Mouse (Mus musculus) thymus, postnatal 10 days (tissue): ENCODE data around the gene Taok1.
A peak's percentile ranks its signal among the peaks of the same experiment; 100 is the strongest.
"Not testable (repeated sequence)": the region's sequence is repeated elsewhere in the genome, so short reads cannot be mapped to it uniquely, and the experiment has no call there.

Experiments
- DNase-seq, 2 experiments: peaks; one replicate each; pipeline ENCODE4 v3.0.0; 2021; ENCODE audit warnings: low spot score in 2 of 2

The Taok1 gene

DNA sequence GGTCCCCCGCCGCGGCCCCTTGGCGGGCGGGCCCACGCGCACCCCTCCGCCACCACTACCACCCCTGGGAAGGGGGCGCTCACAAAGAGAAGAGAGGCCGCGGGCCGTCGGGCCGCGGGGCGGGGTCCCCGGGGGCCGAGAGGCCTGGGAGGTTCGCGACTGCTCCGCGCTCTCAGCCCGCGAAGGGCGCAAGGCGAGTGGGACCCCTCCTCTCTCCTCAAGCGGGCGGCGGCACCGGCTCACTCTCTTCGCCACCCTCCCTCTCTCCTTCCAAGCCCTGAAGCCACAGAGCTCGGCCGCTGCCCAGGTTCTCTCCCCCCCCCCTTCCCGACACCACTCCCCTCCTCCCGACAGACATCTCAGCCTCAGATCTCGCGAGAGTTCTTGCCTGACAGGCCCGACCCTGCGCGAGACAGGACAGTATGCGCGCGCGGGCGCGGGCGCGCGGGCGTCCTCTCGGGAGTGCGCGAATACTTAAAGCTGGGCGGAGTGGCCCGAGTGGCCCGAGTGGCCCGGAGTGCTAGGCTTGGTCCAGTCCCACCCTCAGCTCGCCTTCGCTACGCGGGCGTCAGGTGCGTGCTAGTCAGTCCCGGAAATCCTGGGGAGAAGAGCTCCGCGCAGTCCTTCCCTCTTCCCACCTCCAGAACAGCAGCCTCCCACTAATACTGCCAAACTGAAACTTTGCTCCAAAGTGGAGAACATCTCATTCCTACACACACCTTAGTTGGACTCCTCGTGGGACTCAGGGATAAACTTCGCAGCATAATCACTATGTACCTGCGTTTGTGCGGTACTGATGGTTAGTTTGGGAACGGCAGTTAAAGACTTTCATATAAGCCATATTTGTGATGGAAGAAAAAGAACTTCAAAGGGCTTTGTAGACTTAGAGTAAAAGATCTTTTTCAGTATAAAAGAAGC is at the start of gene Taok1:
Taok1 (minus strand) TSS at position 278 of the 918 bp plus-strand sequence.
- peak; percentile 95 to 98 for DNase-seq

DNA sequence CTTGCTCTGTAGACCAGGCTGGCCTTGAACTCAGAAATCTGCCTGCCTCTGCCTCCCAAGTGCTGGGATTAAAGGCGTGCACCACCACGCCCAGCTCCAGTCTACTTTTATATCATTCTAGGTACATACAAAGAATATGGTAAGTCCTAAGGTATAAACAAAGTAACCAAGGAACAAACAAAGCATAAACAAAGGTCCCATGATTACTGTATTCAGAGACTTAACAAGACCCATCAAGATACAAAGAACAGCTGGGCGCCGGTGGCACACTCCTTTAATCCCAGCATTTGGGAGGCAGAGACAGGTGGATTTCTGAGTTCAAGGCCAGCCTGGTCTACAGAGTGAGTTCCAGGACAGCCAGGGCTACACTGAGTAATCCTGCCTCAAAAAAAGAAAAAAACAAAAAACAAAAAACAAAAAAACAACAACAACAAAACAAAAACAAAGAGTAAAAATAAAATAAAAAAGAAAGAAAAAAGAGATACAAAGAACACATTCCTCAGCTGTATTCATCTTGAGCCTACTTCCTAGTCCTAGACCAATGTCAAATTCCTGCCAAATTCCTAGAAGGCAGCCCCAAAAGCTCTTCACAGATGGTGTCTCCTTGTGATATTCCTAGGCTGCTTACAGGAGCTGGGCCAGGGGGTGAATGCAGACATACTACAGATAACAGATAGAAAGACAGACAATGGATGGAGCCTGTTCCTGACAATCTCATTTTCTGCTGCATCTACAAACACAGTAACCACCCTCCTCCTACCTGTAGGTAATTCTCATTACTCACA is 46.0 kb upstream of the Taok1 start:
- DNase-seq = not testable (repeated sequence)

DNA sequence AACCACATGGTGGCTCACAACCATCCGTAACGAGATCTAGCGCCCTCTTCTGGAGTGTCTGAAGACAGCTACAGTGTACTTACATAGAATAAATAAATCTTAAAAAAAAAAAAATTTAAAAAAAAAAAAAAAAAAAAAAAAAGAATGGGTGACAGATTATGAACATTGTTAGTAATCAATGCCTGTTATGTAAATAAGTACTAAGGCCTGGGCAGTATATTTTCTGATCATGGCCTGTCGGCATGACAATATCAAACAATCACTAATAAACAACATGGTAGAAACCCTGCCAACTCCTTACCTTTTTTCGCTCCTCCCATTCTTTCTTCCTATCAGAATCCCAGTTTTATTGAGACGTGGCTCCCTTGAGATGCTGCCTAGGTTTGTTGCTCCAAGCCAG is 44.9 kb upstream of the Taok1 start:
- no peak for DNase-seq

DNA sequence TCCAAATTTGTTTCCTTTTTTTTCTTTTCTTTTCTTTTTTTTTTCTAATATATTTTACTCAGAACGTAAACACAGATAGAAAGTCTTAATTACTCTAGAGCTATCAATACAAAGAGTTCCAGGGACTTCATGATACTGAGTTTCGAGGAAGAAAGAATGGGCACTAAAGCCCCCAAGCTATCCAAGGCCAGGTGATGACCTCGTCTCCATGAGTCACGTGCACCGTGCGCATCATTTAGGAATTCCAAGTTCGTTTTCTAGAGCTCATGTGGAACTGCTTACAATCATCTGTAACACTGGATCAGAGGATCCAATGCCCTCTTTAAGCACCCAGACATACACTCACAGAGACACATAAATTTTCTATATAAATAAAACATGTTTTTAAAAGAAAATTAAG is 41.3 kb upstream of the Taok1 start:
- no peak for DNase-seq

DNA sequence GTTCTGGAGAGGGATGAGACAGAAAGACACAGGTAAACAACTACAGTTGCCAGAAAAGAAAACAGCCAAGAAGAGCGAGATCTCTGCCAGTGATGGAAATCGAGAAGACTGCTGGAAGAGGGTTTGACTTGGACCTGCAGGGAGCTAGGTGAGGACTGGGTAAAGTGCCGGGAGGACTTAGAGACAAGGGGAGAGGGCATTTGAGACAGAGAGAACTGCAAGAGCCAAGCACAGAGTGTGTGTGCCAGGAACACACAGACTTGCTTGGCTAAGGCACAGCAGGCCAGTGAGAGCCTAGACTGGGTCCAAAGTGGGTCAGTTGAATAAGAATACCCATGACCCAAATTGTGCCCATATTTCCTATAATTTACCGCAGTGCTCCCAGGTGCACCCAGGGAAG is 37.9 kb upstream of the Taok1 start:
- no peak for DNase-seq

DNA sequence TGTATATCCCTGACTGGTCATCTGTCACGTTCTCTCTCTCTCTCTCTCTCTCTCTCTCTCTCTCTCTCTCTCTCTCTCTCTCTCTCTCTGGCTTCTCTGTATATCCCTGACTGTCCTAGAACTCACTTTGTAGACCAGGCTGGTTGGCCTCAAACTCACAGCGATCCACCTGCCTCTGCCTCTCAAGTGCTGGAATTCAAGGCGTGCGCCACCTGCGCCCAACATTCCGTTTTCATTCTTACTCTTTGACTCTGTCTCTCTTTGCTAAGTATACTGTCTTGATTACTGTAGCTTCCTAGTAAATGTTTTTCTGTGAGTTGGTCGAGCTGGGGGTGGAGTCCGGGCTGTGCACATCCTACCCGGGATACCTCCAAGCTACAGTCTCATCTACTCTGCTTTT is 33.8 kb upstream of the Taok1 start:
- DNase-seq = no peak

DNA sequence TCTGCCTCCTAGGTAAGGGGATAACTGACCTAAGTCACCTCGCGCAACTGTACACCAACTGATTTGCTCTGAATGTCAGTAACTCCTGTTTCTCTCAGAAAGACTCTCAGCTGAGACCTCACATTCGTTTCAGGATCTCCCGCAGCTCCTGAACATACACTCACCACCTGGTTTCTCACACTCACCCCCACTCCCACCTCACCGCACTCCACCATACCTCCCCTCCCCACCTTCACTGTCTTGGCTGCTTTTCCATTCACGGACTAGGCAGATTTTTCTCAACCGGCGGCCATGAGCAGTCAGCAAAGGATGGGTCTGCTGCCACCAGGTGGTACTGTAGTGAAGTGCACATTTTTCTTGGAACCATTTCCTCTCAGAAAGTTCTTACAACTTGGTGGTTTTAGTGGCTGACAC is 22.6 kb upstream of the Taok1 start:
- peak; percentile 81 to 91 for DNase-seq

DNA sequence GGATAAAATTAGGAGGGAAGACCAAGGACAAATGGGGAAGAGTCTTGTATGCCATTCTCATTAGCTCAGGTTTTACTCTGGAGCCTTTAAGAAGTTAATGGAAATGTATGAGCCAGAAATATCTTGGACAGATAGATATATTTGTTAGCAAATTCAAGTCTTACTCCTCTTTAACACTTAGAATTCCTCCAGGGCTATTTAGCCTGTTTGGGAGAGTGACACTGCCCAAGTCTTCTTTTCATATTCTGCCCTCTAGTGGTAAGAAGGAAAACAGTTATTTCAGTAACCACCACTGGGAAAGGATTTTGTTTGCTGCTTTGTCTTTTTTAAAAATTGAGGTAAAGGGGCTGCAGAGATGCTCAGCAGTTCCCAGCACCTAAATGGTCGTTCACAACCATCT is 21.9 kb upstream of the Taok1 start:
- DNase-seq = peak in 1 of 2 experiments; percentile 17

DNA sequence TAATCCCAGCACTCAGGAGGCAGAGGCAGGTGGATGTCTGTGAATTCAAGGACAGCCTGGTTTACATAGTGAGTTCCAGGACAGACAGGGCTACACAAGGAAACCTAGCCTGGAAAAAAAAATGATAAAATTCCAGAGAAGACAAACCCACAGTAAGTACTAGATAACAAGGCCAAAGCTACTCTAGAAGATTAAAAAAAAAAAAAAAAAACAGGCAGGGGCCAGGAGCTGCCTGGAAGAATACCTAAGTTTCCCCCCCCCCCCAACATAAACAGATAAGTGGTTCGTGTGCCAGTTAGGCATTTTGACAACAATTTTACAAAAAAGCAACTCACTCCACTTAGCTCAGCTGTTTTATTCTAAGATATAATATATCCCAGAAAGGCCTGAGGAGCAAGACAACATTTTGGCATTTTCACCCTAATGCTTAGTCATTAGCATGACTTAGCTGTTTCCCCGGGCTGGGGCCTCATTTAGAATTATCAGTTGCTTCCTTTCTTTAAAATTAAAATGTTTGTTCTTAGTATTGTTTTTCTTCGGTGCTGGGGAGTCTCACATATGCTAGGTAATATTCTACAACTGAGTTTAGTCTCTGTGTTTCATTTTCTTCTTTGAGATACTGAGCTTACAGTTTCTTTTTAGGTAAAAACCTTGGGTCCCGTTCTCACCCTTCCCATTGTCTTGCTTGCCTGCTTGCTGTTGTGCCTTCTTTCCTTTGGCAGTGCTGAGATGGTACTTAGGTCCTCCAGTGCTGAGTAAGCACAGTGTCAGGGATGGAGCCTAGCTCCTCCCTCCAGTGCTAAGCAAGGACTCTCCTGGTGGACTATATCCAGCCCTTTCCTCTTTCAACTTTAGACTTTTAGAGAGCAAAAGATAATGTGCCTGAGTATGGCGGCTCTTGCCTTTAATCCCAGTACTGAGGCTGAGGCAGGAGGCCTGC is 19.3 kb upstream of the Taok1 start:
- no peak for DNase-seq

DNA sequence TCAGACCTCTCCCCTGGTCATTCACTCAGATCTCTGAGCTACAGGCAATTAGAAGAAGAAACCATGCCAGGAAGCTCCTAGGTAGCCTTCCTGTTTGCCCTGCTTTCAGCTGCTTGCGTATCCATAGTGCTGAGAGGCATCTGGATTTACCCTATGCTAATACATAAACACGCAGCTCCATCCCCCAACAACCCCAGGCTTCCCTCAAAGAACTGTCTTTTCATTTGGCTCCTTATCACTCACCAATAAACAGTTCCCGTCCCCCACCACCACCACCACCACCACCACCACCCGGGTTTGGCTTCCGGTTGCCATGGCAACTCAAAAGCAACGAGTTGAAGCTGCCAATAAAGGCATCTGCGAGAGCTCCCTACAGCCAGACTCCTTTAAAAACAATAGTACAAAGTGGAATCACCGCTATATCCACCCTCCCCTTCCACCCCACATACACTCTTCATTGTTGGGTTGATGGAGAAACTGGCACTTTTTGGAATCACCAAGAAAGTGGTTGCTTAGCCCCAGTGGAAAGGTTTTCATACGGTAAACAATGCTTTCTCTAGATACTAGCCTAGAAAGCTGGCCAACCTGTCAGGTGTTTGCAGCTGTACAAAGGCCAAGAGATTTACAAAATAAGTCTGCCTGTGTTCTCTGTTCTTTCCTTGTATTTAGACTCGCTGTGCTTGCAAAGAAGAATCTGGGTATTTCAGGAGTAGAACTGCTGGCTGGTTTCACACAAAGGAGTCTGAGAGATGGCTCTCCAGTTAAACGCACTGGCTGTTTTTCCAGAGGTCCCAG is 17.6 kb upstream of the Taok1 start:
- peak; percentile 31 to 57 for DNase-seq

DNA sequence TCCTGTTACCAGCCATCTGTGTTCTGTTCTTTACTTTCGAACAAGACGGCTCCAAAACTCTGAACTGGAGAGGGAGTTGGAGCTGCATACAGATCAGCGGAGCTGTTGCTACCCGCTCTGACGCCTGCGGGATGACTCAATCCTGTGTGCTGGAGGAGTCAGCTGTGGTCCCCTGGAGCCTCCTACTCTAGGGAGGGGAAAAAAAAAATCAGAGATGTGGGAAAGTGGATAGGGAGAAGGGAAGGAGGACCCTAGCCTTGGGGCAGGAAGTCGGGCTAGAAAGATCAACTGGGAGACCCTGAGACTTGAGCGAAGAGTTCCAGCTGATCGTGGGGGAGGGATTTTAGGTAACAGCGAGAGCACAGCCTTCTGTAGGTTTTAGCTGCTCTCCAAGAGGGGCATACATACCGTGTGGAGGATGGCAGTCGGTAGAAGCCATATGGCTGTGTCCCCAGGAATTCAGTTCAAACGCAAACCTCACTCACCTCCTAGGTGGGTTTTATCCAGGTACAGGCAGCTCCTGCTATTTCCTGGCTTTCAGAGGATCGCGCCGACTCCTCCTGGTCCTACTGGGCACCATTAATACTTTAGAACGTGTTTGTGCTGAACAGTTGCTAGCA is 16.9 kb upstream of the Taok1 start:
- no peak for DNase-seq

DNA sequence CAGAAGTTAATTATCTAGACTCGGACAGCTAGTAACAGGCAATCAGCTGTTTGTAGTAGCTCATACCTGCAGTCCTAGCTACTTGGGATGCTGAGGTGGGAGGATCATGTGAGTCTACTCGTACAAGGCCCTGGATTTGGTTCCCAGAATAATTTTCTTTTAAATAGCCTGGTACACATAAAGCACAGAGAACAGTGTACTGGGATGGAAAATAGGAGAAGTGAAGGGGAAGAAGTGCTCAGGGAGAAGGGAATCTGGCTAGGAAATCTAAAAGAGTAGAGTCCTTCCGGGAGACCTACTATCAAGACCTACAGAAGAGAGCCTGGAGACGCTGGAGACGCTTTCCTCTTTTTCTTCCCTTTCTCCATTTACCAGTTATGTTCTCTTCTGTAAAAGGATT is 16.4 kb upstream of the Taok1 start:
- DNase-seq = no peak

DNA sequence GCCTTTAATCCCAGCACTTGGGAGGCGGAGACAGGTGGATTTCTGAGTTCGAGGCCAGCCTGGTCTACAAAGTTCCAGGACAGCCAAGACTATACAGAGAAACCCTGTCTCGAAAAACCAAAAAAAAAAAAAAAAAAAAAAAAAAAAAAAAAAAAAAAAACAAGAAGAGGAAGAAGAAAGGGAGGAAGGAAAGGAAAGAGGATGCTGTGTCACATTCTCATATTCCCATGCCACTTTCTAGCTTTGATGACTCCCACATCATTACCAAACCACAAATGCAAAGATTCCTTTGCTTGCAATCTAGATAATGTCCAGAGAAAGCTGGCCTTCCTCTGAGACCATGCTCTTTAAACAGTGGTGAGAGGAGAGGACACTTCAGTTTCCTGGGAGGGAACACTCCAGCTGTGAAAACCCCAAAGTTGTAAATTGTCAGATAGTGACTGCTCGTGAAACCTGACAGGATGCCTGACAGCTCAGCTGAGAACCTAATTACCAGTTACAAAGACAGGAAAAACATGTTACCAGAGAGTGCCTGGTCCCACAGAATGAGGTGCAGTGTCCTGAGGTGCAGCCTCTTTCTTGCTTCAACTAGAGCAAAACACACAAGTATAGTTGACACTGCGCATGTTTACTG is 14.4 kb upstream of the Taok1 start:
- DNase-seq = no peak

DNA sequence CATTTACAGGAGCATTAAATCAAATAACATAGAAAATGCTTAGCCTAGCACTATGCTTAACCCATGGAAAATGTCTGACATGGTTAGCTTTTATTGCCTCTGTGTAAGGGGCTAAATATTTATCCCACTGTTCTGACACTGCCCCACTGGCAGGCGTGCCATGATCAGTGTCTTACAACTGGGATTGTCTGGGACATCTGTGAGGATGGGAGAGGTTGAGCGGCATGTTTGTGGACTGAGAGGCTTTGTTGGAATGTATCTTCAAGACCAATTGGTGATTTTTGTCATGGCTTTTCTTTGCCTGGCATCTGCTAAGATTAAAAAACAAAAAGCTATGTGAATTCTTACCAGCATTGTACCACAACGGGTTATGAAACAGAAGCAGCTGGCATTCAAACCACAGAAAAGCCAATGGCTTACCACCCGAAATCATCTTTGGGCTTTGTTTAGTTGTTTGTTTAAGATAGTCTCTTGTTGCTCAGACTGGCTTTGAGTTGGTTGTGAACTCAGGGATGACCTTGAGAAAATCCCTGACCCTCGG is 7.5 kb upstream of the Taok1 start:
- DNase-seq = no peak

DNA sequence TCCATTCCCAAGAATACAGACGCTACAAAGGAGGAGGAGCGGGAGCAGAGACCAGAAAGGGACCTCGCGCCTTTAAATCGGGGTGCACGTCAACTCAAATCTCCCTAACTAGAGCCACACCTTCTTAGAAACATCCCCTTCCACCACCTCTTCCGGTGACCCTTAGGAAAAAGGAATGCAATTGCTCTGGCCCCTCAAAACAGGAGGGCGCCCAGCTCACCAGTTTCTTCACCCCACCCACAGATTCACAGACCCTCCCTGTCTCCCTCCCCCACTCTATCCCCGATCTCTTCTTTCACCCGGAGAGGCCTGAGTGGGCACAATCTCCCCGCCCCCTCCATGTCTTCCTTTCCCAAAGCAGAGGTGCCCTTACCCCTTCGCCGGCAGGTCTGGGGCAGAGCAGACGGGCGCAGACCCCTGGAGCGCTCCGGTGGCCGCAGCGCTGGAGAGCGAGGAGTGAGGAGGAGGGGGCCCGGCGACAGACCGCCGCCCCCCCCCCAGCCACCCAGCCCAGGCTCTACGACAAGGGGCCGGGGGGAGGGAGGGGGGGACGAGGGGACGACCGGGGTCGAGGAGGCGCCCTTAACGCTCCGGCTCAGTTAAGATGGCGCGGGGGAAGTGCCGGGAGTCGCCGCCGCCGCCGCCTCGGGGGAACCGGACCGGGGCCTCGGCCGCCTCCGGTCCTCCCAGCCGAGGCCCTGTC is 629 bp downstream of the Taok1 start:
- DNase-seq = peak; percentile 48 to 52

DNA sequence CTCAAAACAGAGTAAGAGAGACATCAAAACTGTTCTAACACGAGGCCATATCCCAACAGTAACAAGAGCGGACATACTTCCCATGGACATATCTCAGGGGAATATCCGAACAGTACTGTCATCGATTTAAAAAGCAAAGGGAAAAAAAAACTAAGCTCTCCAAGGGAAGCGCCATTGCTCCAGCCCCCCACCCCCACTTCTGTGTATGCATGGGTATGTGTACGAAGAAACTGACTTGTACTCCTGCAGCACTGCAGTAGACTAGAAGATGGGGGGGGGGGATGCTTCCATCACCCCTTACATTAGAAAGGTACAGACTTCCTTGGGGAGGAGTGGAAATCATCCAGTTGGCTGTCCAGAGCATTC is 1.2 kb downstream of the Taok1 start:
- DNase-seq = no peak

DNA sequence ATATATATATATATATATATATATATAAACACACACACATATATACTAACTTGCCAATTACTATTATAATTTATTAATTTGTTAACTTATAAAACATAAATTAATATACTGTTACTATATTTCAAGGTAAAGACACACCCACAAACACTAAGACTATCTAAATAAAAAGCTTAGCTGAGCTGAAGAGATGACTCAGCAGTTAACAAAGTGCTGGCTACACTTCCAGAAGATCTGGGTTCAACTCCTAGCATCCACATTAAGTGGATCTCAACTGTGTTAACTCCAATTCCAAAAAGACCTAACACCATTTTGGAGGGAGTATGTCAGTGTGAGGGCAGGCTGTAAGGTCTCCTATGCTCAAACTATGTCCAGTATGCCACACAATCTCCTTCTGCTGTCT is 10.3 kb downstream of the Taok1 start:
- no peak for DNase-seq

DNA sequence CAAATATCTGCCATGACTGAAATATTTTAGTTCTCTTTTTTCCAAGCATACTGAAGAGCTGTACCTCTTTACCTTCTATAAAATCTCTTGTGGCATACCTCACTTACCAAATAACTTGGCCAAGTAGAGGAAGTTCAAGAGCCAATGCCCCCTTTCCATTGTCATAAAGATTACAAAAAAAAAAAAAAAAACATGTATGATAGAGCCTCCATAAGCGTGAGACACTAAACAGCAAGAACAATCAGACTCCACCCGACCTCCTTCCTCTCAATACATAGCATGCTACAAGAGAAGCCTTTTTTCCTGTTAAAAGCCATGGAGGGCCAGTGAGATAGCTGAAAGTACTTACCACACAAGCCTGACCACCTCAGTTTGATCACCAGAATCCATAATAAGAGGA is 16.2 kb downstream of the Taok1 start:
- no peak for DNase-seq

DNA sequence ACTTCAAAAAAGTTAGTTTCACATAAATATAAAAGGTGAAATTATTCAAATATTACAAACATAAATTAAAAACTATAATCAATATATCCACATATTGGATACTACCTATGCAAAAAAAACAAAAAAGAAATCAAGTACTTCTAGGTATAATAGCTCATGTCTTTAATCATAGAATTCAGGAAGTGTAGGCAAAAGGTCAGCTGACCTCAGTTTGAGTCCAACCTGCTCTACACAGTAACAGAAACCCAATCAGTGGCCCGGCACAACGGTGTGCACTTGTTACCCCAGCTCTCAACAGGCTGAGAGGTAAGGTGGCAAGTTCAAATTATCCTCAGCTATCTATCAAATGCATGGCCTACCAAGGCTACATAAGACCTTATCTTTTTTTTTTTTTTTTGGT is 16.8 kb downstream of the Taok1 start:
- no peak for DNase-seq
